Mouse (Mus musculus) megakaryocyte progenitor cell, adult 5-6 weeks (primary cell): ENCODE measurements around the gene Fam117a. TPM values are rescaled to one million over a fixed set of nuclear protein-coding genes. Genes with fewer than 3 reads are reported as not detected.

Experiments
- ATAC-seq: replicated peaks from 2 replicates; pipeline ENCODE4 v1.8.0; 2016; ENCODE audit warnings: mild to moderate bottlenecking, moderate TSS enrichment, inconsistent platforms; ENCODE audit not compliant: poor library complexity
- total RNA-seq, 2 experiments: library from RNA; stranded (forward) in 1 of 2; stranded (reverse) in 1 of 2; fragments of 157-497, 149-512 nt in 1 of 2; fragments of 200-1000 nt in 1 of 2; gene quantifications; 2 replicates each; pipeline versions ENCODE4 v1.2.3 to v1.2.4; 2015 to 2017

The Fam117a gene
- total RNA-seq, 2 experiments from 2014 or later: 90.4 to 91.8 TPM

DNA sequence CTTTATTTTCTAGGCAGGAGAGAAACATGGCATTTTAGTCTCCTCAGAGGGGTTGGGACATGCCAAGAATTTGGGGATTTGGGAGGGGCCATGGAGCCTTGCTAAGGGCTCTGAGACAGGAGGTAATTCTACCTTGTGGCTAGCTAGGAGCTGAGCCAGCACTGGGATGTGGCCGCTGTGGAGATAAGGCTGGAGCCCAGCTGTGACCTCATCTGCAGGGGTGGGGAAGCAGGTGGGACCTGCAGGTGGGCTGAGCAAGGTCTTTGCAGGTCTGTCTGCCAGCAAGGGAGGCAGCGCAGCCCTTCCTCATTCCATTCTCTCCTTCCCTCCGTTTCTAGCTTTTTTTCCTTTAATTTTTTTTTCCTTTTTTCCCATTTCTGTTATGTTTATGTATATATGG is 21.4 kb downstream of the Fam117a start:
- ATAC-seq: no peak

DNA sequence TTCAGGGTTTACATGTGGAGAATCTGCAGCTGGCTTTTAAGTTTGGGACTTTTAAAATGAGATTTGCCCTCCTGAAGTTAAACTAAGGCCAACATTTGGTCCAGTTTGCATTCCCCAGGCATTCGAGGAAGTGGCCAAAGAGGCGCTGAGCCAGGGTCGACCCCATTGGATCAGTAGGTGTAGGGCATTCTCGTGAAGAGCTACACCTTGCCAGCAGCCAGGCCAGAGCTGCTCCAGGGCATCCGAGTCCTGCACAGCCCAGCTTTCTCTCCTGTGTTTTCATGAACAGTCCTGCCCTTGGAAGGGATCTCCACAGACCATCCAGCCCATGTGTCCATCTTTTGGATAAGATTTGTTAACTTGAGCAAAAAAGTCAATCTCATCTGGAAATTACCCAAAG is 27.6 kb downstream of the Fam117a start:
- ATAC-seq: no peak

DNA sequence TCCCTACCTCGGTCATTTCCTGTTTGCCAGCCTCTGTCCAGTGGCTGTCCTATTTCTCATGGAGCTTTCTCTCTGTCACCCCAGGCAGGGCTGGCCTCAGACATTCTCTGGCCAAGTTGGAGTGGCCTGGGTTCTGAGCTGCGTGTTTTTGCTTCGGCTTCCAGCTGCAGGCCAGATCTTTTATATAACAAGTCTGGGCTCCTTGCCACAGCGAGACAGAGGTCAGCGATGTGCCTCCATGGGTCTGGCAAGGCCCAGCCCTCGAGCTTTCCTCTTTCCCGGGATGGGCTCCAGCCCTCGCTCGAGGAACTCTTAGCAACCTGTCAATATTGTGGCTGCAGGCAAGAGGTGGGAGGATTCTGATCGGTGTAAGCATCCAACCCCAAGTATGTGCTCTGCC is 28.8 kb downstream of the Fam117a start:
- ATAC-seq: no peak

DNA sequence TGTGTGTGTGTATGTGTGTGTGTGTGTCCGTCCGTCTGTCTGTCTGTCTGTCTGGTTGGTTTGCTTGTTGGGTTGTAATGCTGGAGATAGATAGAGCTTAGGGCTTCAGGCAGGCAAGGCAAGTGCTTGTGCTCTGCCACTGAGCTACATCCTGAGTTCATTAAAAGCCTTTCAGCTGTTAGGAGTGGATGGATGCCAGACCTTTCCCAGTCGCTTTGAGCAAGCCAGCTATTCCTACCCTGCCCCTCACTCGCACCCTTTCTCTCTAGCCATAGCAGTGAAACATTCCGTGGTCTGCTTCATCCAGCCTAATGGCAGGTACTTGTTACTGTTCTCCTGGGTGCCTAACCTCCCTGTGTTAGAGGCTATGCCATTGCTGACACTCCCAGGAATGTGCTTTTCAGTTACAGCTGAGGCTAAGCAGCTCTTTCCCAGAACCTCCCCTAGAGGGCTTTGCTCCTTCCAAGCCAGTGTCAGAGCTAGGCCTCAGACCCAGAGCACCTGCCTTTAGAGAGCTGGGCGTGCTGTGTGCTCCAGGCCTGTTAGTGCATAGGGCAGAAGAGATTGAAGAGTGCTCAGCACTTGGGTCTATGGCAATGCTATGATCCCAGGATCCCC is 29.6 kb downstream of the Fam117a start:
- ATAC-seq: no peak

DNA sequence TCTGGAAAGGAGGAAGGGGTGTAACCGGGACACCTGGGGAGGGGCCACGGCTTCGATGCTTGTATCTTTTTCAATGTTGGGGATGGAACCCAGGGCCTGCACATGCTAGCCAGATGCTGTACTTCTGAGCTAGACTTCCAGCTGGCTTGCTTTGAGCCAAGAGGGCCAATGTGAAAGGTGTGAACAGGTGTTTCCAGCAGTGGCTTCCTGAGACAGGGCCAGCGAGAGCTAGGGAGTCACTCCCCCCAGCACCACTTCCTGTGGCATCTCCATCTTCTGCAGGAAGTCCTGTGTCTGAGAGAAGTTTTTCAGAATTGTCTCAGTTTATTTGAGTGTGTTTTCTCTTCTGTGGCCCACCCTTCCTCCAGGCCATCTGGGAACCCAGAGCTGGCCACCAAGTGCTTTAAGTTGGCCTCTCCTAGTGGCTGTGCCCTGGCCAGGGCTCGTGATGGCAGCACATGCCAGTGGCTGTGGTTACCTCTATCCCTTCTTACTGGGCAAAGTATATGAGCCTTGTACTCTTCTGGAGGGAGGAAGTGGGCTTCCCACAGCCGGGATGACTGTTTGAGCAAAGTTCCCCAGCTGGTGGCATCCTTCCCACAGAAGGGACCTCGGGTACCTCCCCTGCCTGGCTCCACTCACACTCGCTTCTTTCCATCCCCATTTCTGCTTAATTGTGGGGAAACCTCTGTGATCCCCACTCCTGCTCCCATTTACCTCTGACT is 30.4 kb downstream of the Fam117a start:
- peak; percentile 40 for ATAC-seq

DNA sequence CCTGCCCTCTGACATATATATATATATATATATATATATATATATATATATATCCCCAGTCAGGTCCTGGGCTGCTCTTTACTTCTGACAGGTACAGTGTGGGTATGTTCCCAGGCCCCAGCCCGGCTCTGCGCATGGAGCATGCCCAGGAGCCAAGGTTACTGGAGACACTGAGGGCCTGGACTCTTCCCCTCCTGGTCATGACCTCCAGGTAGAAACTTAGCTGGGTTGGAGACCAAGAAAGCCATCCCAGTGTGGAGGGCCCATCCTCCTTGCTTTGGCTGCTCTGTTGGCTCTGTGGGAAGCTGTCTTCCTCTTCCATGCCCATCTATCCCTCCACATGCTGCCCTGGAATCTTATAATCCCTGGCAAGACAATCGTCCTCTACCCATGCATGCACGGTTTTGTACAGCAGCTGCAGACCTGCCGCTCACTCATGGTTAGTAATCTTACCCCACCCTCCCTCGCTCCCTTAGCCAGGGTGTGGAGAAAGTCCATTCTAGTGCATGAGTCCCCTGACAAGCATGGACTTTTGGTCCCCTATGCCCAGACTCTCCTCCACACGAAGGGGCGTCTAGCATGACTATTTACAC is 31.5 kb downstream of the Fam117a start:
- no peak for ATAC-seq

DNA sequence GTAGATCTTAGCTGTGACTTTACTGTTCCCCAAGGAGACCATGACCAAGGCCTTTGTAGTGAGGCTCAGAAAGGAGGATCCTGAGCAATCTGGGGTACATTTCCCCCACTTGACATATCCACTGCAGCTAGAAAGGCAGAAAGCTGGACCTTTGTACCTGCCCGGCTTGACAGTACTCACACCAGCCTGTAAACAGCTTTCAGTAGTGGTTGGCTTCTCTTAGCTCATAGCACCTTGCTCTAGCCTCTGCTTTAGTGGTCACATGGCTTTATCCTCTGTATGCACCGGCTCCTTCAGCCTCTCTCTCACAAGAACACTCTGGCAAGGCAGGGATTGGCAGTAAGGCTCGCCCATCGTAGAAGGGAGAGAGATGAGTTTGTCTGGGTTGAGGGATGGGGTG is 32.1 kb downstream of the Fam117a start:
- no peak for ATAC-seq

DNA sequence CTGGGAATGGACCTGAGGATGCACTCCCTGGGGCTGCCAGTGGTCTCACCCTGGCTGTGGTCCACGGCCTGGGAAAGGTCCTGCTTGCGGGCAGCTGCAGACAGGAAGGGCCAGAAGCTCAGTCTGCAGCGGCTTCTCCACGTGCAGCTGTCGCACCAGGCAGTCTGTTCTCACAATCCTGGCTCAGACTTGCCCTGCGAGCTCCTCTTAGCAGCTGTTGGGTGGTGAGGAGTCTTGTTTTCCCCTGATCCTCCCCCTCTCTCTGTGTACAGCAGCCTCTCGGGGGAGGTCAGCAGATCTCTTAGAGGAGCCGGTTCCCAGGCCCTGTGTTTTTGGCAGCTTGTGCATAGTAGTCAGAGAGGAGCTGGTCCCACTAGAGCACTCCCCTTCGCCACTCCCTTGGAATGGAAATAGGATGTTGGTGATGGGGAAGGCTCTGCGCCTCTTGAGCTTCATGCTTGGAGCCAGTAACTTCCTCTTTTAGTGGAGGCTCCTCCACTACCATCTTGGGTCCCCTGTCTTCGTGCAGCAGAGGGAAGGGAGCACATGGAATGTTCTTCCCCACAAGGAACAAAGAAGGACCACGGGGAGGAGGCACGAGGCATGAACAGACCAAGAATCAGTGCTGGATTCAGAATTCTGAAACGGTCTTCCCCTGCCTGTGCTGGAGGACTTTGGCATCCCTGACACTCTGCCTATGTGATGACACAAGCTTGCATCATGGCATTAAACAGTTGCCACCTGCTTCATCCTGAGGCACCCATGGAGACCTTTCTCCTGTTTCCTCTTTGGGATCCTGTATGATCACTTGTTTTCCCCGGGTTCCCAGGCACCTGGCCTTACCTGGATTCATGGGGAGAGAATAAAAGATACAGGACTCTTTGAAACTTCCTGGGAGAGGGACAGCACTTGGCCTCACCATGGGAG is 33.4 kb downstream of the Fam117a start:
- ATAC-seq: peak; percentile 43

DNA sequence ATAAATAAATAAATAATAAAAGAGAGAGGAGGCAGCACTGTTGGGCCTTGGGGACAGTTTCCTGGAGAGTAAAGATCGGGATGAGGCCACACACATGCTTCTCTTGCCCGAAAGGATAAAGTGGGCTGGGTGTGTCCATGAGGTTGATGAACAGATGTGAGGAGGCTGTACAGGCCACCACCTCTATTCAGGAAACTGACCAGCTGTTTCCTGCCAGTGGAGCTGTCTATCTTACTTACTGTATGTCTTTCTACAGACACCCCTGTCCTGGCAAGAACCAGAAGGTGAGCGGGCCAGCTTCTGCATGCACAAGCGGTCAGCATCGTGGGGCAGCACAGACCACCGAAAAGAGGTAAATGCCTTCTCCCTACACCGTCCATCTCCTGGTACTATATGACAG is 34.4 kb downstream of the Fam117a start:
- no peak for ATAC-seq

DNA sequence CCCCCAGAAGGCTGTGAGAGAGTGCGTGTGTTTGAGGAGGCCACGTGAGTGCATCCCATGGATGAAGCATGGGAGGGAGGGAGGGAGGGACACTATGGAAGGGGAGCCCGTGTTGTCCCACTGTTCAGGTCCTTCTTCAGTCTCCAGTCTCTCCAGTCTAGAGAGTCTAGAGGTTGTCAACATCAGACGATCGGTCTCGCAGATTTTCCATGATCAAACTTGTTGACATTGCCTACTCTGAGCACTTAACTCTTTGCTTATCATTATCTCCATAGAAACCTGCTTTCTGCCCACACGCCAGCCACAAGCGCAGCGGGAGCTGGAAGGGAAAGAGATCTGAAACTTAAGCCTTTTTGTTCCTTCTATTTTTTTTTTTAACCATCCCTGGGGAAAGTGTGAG is 42.1 kb downstream of the Fam117a start:
- no peak for ATAC-seq

DNA sequence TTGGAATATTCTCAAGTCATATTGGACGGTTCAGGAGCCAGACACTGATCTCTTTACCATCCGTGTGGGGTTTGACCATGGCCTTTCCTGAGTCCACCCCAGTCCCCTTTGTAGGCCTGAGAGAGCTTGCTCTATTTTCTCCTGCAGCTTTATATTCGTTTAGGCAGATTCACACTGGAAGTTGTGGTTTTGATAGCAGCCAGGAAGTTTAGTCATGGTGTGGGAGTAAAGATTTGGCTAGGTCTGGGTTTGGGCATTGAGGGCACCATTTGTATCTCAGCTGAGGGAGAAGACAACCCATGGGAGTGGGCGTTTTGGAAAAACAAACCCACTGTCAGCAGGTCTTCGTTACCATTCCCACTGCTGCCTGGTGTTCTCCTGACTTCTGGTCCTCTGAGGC is 42.7 kb downstream of the Fam117a start:
- no peak for ATAC-seq

DNA sequence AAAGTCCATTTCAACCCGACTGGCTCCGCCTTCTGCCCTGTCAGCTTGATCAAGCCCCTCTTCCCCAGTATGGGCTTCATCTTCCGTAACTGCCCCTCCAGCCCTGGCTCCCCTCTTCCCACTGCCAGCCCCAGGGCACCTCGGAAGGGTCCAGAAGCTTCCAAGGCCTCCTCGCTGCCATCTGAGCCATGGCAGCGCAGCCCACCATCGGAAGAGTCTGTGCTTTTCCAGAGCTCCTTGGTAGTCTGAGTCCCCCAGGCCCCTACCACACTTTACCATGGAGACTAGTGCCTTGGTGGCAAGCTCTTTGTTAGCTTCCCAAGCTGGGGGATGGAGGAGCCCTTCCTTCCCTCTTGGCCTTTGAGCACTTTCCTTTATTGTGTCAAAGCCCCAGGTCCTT is 43.9 kb downstream of the Fam117a start:
- no peak for ATAC-seq

DNA sequence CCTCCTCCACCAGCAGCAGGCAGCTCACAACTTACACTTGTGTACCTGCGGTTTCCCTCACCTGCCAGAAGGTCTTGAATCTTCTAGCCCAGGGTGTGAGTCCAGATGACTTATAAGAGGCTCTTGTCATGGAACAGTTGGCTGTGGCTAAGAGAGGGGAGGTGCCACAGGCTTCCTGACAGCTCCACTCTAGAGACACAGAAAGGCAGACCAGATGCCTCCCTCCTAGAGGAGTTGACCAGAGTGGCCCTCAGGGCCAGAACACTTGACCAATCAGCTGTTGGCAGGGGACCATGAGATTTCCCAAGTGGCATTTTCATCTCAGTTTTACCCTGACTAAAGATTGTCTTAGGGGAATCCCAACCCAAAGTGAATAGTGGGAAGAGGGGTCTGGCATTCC is 44.3 kb downstream of the Fam117a start:
- no peak for ATAC-seq

DNA sequence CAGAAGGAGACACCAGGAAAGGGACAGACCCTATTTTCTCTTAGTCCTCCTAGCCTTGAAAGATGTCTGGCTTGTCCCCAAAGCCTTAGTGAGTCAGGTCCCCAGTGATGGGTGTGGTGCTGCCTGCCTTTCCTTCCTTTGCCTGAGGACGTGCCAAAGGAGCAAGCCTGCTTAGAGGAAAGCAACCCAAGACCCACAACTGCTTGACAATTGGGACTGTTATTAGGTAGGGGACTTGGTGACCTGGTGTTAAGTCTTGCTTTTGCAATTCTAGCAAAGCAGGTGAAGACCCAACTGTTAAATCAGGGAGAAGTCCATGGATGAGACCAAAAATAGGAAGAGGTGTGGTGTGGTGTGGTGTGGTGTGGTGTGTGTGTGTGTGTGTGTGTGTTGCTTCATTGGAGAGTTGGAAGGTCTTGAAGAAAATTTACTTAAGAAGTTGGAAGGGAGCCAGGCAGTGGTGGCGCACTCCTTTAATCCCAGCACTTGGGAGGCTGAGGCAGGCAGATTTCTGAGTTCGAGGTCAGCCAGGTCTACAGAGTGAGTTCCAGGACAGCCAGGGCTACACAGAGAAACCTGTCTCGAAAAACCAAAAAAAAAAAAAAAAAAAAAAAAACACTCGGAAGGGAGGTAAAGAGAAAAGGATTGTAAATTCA is 46.6 kb downstream of the Fam117a start:
- ATAC-seq: no peak

DNA sequence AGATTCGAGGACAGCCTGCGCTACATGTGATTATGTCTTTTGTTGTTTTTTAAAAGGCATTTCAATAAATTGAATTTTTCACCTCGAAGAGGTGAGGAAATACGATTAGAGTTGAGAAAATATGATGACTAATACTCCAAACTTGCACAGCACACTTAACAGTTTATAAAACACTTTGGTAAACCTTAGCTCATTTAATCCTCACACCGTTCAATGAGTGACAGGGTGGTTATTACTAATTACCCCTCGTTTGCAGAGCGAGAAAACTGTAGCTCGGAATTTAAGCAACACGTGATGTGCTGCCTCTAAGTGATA is 47.1 kb downstream of the Fam117a start:
- ATAC-seq: no peak

DNA sequence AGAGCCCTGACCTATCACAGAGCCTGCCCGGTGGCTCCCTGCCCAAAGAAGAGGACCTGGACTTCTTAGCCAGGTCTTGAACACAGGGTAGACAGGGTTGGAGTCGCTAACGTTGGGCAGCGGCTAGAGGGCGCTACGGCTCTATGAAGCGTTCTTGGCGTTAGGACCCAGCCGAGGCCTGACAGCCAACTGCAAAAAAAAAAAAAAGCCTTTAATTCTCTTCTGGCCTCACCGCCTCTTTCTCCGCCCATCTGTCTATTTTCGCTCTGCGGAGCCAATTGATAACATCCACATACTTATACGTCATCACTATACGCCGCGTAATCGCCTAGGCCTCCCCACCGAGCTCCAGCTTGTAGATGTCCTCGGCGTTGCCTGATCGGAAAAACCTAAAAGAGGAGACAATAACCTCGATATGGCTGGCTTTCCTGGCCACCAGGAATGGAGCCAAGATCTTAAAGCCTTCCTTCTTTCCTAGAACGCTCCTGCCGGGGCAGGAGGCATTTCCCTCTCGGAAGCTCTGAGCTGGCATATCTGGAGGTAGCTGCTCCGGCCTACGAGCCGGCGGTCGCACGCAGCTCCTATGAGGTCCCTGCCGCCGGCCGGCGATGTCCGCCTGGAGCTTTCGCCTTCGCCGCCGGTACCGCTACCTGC is 47.6 kb downstream of the Fam117a start, which contains the start of gene Slc35b1:
TSS of gene Slc35b1 (plus strand) at position 374 of the 654 bp plus-strand sequence.
- peak; percentile 90 for ATAC-seq

DNA sequence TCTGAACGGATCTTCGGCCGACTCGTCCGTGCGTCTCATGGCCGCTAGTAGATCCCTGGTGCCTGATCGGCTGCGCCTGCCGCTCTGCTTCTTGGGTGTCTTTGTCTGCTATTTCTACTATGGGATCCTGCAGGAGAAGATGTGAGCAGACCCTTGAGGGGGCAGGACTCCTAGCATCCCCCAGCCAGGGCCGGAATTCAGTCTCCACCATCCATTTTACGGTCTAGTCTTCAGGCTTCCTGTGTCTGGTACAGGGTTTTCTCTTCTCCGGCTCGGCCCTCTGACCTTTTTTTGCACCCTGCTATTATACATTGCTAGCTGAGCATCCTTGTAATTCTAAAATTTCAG is 48.1 kb downstream of the Fam117a start:
- ATAC-seq: no peak

DNA sequence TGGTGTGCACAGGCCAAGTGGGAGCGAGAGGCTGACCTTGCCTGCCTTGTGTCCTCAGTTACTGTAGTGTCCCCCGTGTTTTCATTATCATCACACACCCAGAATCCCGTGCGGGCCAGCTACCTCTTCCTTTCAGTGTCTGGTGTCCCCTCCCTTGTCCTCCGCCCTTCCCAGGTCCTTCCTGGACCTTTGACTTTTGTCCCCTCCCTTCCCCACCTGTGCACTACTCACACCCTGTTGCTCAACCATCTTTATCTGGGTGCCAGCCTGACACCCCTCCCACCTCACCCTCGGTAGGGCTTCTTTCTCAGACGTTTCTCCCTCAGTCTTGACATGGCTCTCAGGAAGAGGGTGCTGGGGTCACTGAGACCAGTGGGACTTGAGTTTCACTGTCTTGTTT is 50.5 kb downstream of the Fam117a start:
- ATAC-seq: no peak

DNA sequence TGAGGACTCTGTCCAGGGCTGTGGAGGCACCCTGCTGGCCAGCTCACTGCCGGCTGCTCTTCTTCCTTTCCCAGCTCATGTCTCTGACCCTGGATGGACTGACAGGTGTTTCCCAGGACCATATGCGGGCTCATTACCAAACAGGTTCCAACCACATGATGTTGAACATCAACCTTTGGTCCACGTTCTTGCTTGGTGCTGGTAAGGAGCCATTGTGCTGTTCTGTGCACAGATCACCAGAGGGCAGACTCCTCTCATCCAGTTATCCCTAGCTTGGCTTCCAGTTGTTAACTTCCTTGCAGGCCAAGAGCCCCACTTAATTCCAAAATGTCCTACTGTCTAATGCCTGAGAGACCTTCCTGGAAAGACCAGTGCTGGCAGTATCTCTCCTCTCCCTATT is 52.2 kb downstream of the Fam117a start:
- no peak for ATAC-seq

DNA sequence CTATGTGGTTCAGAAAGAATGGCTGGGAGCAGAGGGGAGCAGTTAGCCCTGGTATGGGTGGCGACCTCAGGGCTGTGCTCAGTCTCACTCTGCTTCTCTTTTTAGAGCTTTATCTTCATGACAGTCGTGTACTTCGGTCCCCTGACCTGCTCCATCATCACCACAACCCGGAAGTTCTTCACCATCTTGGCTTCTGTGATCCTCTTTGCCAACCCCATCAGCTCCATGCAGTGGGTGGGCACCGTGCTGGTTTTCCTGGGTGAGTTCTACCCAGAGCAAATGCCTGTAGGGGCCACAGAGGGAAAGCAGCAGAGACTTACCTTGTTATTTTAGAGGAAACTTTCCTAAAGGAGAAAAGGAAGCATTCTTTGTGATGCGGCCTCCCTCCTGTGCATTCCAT is 53.6 kb downstream of the Fam117a start:
- no peak for ATAC-seq

DNA sequence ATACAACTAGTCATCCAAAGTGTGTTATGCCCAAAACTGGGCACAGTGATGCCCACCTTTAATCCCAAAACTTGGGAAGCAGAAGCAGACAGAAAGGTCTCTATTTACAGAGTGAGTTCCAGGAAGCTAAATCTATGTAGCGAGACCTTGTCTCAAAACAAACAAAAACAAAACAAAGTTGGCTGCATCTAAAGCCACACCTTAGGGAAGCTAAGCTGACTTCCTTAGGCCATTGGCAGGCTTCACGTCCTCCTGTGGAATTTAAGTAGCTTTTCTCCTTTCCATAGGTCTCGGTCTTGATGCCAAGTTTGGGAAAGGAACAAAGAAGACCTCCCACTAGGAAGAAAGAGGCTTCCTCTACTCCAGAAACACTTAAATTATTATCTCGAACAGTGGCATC is 54.4 kb downstream of the Fam117a start:
- ATAC-seq: no peak
